Mouse (Mus musculus): ENCODE measurements around the gene Cyth1.
A peak's percentile ranks its signal among the peaks of the same experiment; 100 is the strongest.

DNA sequence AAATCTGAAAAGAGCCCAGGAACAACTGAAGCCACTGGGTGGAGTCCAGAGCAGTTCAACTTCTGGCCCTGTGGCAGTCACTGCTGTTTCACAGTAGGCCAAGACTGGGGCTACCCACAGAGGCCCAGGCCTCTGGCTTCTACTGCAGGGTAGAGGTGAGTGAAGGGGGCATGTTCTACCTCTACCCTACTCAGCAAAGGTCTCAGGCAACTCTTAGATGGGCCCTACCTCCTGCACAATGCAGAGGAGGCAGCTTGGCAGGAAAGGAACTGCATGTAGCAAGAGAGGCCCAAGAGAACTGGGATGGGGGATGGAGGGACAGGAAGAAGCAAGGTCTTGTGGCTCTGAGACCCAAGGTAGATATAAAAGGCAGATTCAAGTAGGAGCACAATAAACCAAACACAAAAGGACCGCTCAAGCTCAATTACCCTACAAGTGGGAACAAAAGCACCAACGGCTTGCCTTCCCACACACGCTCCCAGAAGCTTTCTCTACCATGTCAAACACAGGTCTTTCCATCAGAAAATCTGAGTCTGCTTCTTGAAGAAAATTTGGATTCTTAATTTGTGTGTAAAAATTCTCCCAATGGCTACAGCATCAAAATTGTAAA, 40.9 kb downstream of the Cyth1 start:
- TF ChIP-seq USF1 (IDR thresholded peaks at IDR 0.05; ENCODE audit: low read depth, low read length) (no peak), ZKSCAN1 (IDR thresholded peaks at IDR 0.05; ENCODE audit: borderline replicate concordance, low read depth, low read length) (no peak), POLR2A (IDR thresholded peaks at IDR 0.05; ENCODE audit: low read depth, low read length) (no peak), CTCF (conservative IDR thresholded peaks at IDR 0.05 in 1 of 2, IDR thresholded peaks at IDR 0.05 in 1 of 2; ENCODE audit: low read depth in 2 of 2, low read length in 2 of 2) (peak in 1 of 2 experiments; percentile 40; a peak in 2 of 4 replicates), EP300 (IDR thresholded peaks at IDR 0.05; ENCODE audit: low read length) (no peak)
